Mouse (Mus musculus) bone marrow, adult 2 months (tissue): ENCODE results near the gene Nhp2. TPM values are rescaled to one million over a fixed set of nuclear protein-coding genes. Genes with fewer than 3 reads are reported as not detected.

ENCODE experiments used
- H3K27ac ChIP-seq: fragments of 200-500 bp; 2 replicates; pipeline ENCODE4 v1.5.1; 2012; ENCODE audit warnings: low read depth, mild to moderate bottlenecking, control low read depth, inconsistent platforms, low read length; ENCODE audit not compliant: control insufficient read depth, poor library complexity, insufficient read depth
- H3K4me1 ChIP-seq: fragments of 200-500 bp; 2 replicates; pipeline ENCODE4 v1.6.1; 2011; ENCODE audit warnings: low read length; ENCODE audit not compliant: control insufficient read depth, insufficient read depth
- H3K4me3 ChIP-seq: fragments of 200-500 bp; replicated peaks from 2 replicates; pipeline ENCODE3; 2011; ENCODE audit warnings: mild to moderate bottlenecking, low read depth, low read length, control low read depth; ENCODE audit not compliant: control insufficient read depth
- CTCF ChIP-seq: fragments of 200-500 bp; IDR thresholded peaks from 2 replicates; pipeline ENCODE4 v1.5.1; 2011; ENCODE audit warnings: low read length, control low read depth; ENCODE audit not compliant: control insufficient read depth, insufficient read depth
- POLR2A ChIP-seq: fragments of 200-500 bp; IDR thresholded peaks from 2 replicates; pipeline ENCODE4 v1.6.1; 2011; ENCODE audit warnings: low read depth, mild to moderate bottlenecking, control low read depth, low read length, borderline replicate concordance; ENCODE audit not compliant: control insufficient read depth
- WGBS: fragments of 180-500 bp; shearing (Covaris S2); methylation state at CpG from one replicate; pipeline ENCODE4 v1.1.7; 2018; 5-methylcytosine and 5-hydroxymethylcytosine counted together
- polyA plus RNA-seq: library from polyadenylated mRNA; stranded (reverse); fragments of >200 nt; gene quantifications from 2 replicates; pipeline ENCODE4 v1.2.4, GENCODE M21; 2011; ENCODE audit warnings: low replicate concordance; ENCODE audit not compliant: missing spikeins, insufficient read depth, insufficient read length

The Nhp2 gene
- polyA plus RNA-seq, 1 experiment = 118 TPM

DNA sequence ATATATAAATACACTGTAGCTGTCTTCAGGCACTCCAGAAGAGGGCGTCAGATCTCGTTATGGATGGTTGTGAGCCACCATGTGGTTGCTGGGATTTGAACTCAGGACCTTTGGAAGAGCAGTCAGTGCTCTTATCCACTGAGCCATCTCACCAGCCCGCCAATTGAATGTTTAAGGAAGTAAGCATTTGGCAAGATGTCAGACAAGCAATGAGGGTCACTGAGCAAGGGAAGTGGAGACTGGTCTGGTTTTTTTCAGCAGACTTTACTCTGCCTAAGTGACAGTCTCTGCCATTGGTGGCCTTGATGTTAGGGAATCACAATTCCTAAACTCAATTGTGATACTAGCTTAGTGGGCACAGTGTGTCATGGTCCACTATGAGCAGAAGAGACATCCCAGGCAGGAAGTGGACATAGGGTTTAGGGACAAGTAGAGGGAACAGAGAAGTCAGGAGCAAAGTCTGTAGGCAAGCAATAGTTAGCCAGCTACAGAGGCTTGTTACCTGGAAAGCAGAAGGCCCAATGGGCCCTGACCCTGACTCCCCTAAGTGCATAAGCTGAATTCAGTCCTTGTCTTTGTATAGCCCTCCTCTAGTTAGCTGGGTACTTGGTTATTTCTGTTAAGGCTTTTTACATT lies 24.7 kb upstream of the Nhp2 start:
- Histone ChIP-seq H3K27ac (no peak overlapping the region), H3K4me3 (no peak overlapping the region), H3K4me1 (no peaks in the 10 kb centered on the region)
- 26% methylated on average over 3 of the region's 3 CpGs for WGBS
- TF ChIP-seq POLR2A (no peak), CTCF (no peak)

DNA sequence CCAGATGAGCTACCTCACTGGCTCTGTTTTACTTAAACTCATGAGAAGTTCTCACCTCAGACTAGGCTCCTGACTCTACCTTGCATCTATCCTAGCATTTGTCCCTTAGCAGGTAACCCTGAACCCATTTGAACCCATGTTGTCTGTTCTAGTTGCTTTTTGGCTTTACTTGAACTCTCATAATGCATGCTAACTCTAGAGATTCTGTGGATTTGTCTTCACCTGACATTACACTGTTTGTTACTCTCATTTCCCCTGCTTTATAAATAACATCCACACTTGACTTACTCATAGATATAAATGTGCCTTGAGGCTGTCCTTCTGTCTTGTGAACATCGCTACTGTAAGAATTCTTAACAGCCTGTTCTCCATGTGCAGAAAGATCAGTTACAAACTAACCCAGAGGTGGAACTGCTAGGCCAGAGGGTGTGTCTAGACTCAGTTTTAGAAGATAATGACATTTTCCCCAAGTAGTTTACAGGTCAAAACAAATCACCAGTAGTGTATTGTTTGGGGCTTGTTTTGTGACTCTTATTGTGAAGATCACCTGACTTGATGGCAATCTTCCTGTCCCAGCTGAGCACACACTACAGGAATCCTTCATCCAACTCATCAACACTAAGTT lies 24.0 kb upstream of the Nhp2 start:
- Histone ChIP-seq H3K27ac (no peak overlapping the region), H3K4me3 (no peak overlapping the region), H3K4me1 (no peaks in the 10 kb centered on the region)
- TF ChIP-seq POLR2A (no peak), CTCF (no peak)
- WGBS = 67% methylated on average over 1 of the region's 1 CpGs

DNA sequence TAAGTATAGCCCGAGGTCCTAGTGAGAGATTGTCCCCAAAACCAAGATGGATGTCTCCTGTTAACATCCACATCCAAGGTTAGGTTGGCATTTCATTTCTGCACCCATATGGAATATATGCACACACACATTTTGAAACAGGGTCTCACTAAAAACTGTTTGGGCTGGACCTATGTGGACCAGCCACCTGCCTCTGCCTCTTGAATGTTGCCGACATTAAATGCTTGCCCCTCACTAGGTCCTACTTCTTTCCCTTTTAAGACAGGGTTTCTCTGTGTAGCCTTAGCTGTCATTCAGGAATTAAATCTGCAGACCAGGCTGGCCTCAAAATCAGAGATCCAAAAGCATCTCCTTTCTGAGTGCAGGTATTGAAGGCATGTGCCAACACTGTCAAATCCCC lies 22.0 kb upstream of the Nhp2 start:
- WGBS = 72% methylated on average over 2 of the region's 2 CpGs
- no peak for TF ChIP-seq POLR2A
- TF ChIP-seq CTCF = no peak
- Histone ChIP-seq H3K4me3 (no peak overlapping the region), H3K4me1 (no peaks in the 10 kb centered on the region), H3K27ac (no peak overlapping the region)

DNA sequence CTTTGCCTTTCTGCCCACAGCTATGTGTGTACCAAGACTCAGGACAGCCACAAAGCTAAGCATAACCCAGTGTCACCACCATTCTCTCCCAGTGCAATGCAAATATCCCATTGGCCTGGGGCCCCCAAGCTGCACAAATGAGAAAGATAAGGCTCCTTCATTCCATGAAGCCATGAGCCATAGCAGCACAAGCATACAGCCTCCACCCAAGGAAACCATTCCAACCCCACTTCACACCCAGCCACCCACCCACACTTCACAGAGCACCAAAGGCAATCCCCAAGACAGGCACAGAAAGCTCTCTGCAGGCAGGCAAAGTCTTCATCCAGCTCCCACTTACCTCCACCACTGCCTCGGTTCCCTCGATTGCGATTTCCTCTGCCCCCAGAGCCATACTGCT lies 17.3 kb upstream of the Nhp2 start:
- WGBS = 83% methylated on average over 3 of the region's 3 CpGs
- Histone ChIP-seq H3K4me1 (no peaks in the 10 kb centered on the region), H3K4me3 (no peak overlapping the region), H3K27ac (no peak overlapping the region; the same call in 1 of the 2 replicates)
- TF ChIP-seq POLR2A (no peak), CTCF (no peak)

DNA sequence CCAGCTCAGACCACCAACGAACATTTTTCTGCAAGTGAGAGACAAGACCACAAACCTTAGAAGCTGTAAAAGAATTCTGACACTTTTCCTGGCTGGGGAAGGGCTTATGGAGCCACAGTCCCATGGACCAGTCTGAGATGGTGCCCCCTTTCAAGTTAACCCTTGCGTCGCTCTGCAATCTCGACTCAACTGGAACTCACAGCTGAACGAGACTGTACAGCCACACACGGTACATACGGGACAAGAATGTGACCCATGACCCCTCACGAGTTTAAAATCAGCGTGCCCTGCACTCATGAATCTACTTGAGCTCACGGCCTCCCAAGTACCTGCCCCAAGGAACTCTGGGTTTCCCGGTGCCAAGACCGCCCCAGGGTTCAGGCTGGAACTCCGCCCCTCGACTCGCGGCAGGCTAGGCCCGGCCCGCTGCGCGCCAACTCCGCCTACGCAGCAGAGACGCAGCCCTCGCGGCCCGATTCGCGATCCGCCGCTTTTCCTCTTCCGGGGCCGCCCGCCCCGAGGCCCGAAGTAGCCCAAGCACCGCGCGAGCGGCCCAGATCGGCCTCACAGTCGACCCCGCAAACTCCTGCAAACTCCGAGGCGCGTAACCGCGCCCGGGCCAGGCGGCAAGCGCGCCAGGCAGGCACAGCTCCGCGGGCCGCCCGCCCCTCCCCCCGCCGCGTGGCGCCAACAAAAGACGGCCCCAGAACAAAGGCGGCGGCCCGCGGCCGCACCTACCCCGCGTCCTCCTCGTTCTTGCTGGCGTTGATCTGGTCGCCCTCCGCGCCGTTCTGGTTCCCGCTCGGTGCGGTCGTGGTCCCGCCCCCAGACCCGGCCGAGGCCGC lies 13.7 kb upstream of the Nhp2 start:
- peak overlapping the region; percentile 79 for H3K4me3 ChIP-seq
- H3K4me1 ChIP-seq = no peaks in the 10 kb centered on the region; the same call in 1 of the 2 replicates
- H3K27ac ChIP-seq = peak overlapping the region; percentile 95
- TF ChIP-seq POLR2A (peak; percentile 66; the same call in 1 of the 2 replicates), CTCF (no peak)
- WGBS = under 1% methylated on average over 81 of the region's 81 CpGs

DNA sequence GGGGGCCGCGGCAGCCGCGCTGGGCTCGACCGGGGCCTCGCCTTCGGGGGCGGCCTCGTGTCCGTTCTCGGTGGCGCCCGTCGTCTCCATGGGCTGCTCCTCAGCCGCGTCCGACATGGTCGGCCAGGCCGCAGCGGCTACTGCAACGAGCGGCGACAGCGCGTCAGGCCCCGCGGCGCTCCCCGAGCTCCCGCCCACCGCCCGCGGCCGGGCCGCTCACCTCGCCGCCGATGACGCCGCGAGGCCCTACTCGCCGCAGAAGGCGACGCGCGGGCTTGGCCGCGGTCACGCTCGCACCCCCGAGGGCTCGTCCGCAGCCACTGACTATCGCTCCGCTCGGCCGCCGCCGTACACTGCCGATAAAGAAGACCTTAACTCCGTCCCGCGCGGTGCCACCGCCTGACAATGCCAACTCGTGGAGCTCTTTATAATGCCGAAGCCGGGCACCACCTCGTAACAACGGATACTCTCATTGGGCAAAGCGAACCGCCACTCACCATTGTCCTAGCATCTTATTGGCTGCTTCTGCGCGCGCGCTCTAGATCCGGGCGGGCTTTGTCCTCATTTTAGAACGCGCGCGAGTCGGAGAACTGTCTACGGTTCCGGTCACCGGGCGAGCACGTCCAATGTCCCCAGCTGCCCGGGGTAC lies 13.0 kb upstream of the Nhp2 start, which contains the start of gene Hnrnpab:
Gene Hnrnpab, minus strand, starts transcription at position 401 of the 649 bp plus-strand sequence.
- no peaks in the 10 kb centered on the region; the same call in 1 of the 2 replicates for H3K4me1 ChIP-seq
- under 1% methylated on average over 91 of the region's 91 CpGs for WGBS
- peak within 1 kb of the TSS; percentile 95 for H3K27ac ChIP-seq

DNA sequence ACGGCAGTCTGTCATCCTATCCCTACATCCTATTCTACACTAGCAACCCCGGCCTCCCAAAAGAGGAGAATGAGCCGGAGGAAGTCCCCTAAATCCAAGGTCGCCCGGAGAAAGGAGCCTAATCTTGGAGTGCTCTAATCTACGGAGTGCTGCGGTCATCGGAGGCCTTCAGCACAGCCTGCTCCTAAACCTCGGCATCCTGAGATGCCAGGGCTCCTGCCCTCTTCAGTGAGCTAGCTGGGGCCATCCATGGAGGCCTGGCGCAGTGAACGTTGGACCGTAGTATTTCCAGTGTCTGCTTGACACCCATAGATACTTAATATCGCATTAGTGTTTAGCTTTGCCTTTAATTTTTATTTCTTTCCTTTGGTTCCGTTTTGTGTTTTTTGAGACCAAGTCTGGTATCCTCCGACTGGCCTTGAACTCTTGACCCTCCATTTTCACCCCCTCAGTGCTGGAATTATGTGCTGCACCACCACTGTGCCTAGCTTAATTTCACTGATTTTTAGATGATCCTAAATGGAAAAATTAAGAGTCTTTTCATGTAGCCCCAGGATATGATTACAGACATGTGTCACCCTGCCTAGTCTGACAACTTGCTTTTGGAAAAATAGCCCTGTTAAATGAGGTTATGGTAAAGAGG lies 12.3 kb upstream of the Nhp2 start:
- 6% methylated on average over 15 of the region's 15 CpGs for WGBS
- TF ChIP-seq CTCF (no peak), POLR2A (no peak; the same call in 1 of the 2 replicates)
- Histone ChIP-seq H3K4me3 (peak overlapping the region; percentile 79), H3K4me1 (no peaks in the 10 kb centered on the region; the same call in 1 of the 2 replicates), H3K27ac (peak overlapping the region; percentile 74)

More for the DNA sequence above, 13.0 kb upstream of the Nhp2 start, which contains the start of gene Hnrnpab:
- peak within 1 kb of the TSS; percentile 79 for H3K4me3 ChIP-seq
- TF ChIP-seq POLR2A = peak; percentile 100
- no peak for TF ChIP-seq CTCF
